Mouse (Mus musculus): ENCODE data around the gene Rps7. TPM values are rescaled to one million over a fixed set of nuclear protein-coding genes. Genes with fewer than 3 reads are reported as not detected.
A peak's percentile ranks its signal among the peaks of the same experiment; 100 is the strongest.

The Rps7 gene
- total RNA-seq, 2 experiments from 2014 or later = 273 to 291 TPM

DNA sequence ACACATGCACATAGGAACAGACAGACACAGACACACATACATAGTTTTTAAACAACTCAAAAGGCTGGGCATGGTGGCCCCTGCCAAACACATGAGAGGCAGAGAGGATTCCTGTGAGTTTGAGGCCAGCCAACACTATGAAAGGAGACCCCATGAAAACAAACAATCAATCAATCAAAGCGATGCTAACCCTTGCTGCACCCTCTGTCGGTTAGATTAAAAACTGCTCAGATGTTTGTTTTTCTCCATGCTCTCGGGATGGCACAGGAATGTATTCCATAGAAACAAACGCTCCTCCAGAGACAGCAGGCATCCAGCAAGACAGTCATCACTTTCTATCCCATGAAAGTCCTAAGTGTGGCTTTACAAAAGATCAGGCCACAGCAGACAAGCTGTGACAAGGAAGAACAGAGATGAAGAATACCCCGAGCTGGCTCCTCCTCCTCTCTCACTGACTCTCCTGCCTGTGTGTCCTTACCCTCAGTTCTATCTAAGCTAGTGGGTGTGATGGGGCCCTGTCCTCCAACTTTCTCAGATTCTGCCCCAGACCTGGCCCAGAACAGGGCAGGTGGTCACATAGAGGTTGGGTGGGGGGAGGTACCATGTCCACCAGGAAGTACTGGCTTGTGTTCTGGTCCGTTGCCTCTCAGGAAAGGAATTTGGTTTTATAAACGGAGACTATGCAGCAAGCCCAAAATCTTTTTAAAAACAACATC lies 14.1 kb downstream of the Rps7 start:
- DNase-seq (ENCODE audit: low spot score in 2 of 2) = no peak

DNA sequence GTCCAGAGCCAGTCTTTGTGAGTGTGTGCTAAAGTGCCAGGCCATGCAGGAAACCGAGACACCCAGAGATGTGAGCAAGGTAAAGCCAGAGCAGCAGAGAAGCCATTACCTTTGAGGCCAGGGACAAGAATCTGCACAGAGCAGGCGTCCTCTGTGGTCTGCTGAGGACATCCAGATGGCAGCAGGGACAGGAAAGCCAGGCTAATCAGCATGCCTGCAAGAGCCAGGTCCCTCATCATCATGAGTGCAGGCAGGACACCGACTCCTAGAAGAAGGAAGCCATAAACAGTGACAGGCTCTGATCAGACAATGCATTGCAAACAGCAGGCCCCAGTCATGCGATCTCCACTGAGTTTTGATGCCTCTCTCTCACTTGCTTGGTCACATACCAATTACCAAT lies 18.5 kb downstream of the Rps7 start:
- no peak for DNase-seq (ENCODE audit: low spot score in 2 of 2)

DNA sequence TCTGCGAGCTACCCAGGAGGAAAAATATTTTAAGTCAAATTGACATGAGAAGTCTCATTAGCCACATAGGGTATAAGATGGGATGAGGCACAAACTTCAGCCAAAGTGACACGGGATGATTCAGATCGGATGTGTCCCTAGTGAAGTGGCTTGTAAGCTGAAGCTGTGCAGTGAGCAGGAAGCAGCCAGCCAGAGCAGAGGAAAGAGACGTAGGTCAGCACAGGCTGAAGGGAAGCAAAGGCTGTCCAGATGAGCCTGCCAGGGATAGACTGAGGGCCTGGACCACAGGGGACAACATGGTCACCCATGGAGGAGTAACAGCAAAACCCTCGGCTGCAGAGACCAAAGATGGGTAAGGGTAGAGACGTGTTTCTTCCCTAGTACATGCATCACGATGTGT lies 21.4 kb downstream of the Rps7 start:
- no peak for DNase-seq (ENCODE audit: low spot score in 2 of 2)

DNA sequence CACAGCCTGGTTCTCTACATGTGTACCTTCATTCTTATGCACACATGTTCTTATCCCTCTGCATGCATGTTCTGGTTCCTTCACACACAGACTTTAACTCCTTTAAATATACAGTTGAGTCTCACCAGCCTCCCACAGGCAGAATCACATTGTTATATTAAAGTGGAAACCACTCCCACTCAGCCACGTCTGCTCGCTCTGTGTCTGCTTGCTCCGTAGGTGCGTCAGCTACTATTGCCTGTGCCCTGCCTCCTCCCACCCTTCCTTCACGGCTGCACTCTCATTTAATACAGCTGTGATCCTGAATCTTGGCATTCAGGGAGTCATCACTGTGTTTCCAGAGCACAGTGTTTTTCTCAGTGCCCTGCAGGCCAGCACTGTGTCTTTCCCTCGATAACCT lies 23.4 kb downstream of the Rps7 start:
- no peak for DNase-seq (ENCODE audit: low spot score in 2 of 2)

GRCm38 (mm10) chr12:28607546-28608305 lies 28.0 kb downstream of the Rps7 start:
- peak; percentile 70 to 82 for DNase-seq (ENCODE audit: low spot score in 2 of 2)

- no peak for DNase-seq (ENCODE audit: low spot score in 2 of 2)
Measured at GRCm38 (mm10) chr12:28603494-28603893, 32.3 kb downstream of the Rps7 start.

GRCm38 (mm10) chr12:28602259-28602658 lies 33.5 kb downstream of the Rps7 start:
- peak; percentile 39 to 45 for DNase-seq (ENCODE audit: low spot score in 2 of 2)

DNA sequence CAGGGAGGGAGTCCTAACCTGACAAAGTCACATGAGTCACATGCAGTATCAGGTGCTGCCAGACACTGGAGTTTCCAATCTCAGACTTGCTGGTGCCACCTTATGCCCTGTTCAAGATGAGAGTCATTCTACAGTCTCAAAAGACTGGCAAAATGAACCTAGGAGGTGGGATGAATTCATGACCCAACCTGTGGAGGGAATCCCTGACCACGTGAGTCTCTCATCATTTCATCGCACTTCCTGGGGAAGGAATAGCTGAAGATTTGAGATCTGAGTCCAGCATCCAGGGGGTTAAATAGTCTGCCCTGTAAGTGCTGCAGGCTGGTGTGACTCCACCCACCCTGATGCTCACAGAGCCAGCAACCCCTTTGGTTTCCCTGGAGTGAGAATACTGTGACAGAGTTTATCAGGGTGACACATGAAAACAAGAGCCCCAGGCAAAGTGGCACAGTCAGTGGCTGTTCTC lies 37.2 kb downstream of the Rps7 start:
- DNase-seq (ENCODE audit: low spot score in 2 of 2) = no peak

DNA sequence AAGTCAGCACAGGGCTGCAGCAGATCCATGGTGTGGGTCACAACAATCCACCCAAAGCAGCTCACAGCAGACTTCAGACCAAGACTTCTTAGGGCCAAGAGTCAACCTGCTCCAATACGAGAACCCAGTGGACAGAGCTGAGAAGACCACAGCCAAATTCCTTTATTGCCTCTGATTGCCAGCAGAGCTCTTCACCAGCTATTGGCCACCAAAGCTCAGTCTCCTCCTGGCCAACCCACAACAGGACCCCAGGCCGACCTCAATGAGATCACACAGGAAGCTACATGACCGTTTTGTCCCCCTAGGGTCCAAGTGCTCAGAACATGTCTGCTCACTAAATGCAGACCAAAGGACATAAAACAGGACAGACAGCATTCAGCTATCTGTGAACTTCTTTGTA lies 37.6 kb downstream of the Rps7 start:
- no peak for DNase-seq (ENCODE audit: low spot score in 2 of 2)

DNA sequence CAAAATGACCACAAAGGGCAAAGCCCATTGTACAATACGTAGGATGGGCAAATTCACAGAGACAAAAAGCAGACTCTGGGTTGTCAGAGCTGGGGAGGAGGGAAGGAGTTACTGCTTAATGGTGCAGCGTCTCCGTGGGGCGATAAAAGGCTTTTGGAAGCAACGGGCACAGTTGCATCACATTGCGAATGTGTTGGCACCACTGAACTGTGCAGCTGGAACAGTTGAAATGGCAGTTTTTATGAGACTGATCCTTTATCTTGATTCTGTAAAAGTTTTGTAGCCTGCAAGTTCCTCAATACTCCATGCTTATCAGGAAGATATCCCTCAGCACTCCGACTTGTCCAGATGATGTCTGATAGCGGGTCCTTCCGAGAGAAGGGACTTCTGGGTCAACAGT lies 38.1 kb downstream of the Rps7 start:
- no peak for DNase-seq (ENCODE audit: low spot score in 2 of 2)

- DNase-seq (ENCODE audit: low spot score in 2 of 2) = no peak
Measured at GRCm38 (mm10) chr12:28596851-28597250, 38.9 kb downstream of the Rps7 start.

- DNase-seq (ENCODE audit: low spot score in 2 of 2) = no peak
Measured at GRCm38 (mm10) chr12:28590428-28590827, 45.3 kb downstream of the Rps7 start.

GRCm38 (mm10) chr12:28589090-28589868 lies 46.5 kb downstream of the Rps7 start:
- DNase-seq (ENCODE audit: low spot score in 2 of 2) = peak; percentile 91 to 94

GRCm38 (mm10) chr12:28587949-28588348 lies 47.8 kb downstream of the Rps7 start:
- DNase-seq (ENCODE audit: low spot score in 2 of 2) = peak; percentile 65 to 80

GRCm38 (mm10) chr12:28584036-28584435 lies 51.7 kb downstream of the Rps7 start:
- DNase-seq (ENCODE audit: low spot score in 2 of 2) = no peak

DNA sequence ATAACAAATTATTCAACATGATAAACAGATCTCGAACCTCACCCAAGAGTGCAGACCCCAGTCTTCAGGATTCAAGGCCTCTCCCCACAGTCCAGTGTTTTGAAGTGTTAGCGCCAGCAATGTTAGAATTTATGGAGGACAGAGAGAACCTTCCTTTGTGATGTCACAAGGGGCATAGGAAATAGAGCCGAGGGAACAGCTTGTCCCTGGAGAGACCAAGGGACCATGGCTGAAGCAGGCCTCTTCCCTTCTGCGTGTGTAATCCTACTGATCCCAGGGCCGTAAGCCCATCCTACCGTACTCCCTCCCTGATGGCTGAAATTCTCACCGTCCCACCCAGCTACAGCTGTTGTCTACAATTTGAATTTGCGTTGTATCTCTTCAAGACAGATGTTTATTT lies 53.3 kb downstream of the Rps7 start, which contains the start of gene Allc:
Gene Allc, minus strand, starts transcription at position 101 of the 400 bp plus-strand sequence.
- no peak for DNase-seq (ENCODE audit: low spot score in 2 of 2)

Small RNAs within 50 kb of the gene (microRNA-seq; reads per million reads assigned to microRNA genes)
- 0.57 to 1.4 reads per million in 2 experiments for gene Mir6937

Other genes starting within 250 kb of the Rps7 start
- under 1 TPM; 0.21 to 0.95 TPM for gene Dcdc2c, start 83.6 kb downstream of the Rps7 start, total RNA-seq (2021)
- under 1 TPM; 0.74 to 0.78 TPM for gene Allc, start 53.4 kb downstream of the Rps7 start, total RNA-seq (2021)
- gene Colec11, start 12.6 kb downstream of the Rps7 start, total RNA-seq (2021) = under 1 TPM; 0.69 to 0.88 TPM
- gene Rnaseh1, start 13.6 kb upstream of the Rps7 start, total RNA-seq (2021) = 10 to 100 TPM; 11.4 to 14.5 TPM
- 10 to 100 TPM; 17.3 to 23.8 TPM for gene Adi1, start 39.3 kb upstream of the Rps7 start, total RNA-seq (2021)
- 10 to 100 TPM; 51.3 to 52.7 TPM for gene Trappc12, start 114.5 kb upstream of the Rps7 start, total RNA-seq (2021)
- gene Eipr1, start 115.8 kb upstream of the Rps7 start, total RNA-seq (2021) = 10 to 100 TPM; 41.9 to 47.9 TPM